Mouse (Mus musculus) urinary bladder, postnatal 14 days (tissue): ENCODE data around the gene Mdc1.
"Not testable (repeated sequence)": the region's sequence is repeated elsewhere in the genome, so short reads cannot be mapped to it uniquely, and the experiment has no call there.

ENCODE experiments used
- DNase-seq: peaks from one replicate; pipeline ENCODE4 v3.0.0; 2021; ENCODE audit warnings: low spot score

The Mdc1 gene

DNA sequence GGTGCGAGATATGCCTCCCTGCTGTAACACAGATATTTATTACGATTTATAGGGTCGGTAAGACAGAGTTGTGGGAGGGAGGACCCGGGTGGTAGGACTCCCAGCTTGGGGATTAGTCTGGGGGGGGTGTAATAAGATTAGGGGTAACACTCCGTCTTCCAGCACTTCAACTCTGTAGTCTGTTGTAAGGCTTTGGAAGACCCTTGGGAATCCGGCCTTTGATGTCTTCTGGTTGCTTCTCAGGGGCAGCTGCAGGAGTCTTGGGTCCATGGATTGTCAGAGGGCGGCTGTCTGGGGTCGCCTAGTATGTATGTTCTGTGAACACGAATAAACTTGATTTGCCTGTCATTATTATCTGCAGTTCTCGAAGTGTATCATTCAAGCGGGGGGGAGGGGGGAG is 18.8 kb upstream of the Mdc1 start:
- DNase-seq, result no peak

DNA sequence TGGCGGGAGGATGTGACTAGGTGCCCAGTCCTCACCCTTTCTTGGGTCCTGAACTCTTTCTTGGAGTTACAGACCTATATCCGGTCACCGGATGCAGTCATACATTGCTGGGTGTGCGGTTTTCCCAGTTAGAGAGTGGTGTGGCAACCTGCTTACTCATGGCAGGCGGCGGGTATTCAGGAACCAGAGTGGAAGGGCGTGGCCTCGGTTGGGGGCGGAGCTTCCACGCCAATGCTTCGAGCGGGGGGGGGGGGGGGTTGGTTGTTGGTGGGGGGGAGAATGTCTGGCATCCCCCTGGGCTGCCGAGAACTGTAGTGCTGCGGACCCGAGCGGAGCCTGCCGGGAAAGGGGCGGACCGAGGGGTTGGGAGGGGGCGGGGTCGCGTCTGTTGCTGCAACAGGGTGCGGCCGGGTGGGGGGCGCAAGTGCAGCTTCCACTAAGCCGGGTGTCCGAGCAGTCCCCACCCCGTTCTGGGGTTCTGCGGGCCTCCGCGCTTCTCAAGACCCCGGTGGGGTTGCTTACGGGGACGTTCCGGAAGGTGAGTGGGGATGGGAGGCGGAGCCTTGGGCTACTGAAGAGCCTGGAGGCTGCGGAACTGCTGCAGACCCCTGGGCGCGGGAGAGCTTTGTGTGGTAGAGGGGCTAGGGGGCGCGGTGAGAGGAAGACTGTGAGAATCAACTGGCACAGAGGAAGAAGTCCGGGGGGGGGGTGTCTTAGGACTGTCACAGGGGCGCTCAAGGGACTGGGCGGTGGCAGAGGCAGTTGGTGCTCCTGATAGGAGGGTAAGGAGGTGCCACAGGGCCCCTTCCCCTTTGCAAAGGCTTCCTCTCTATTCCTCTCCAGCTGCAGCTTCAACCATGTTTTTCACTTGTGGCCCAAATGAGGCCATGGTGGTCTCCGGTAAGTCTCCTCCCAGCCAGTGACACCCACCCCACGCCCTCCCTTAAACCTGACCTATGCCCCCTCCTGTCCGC is 18.1 kb upstream of the Mdc1 start, which contains the start of gene Flot1:
Gene Flot1, plus strand, starts transcription at position 267 of the 974 bp plus-strand sequence.
- DNase-seq, result peak; percentile 91

DNA sequence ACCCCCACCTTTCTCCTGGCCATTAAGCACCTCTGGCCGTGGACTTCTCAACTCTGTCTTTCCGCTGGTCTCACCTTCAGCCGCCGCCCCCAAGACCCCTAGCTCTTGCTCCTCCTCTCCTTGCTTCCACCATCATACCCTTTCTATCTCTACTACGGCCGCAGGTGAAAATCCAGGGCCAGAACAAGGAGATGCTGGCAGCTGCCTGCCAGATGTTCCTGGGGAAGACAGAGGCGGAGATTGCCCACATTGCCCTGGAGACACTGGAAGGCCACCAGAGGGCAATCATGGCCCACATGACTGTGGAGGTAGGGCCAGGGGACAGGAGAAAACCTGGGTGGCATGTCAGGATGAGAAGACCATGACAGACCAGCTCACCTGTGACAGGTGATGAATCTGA is 16.9 kb upstream of the Mdc1 start:
- no peak for DNase-seq

DNA sequence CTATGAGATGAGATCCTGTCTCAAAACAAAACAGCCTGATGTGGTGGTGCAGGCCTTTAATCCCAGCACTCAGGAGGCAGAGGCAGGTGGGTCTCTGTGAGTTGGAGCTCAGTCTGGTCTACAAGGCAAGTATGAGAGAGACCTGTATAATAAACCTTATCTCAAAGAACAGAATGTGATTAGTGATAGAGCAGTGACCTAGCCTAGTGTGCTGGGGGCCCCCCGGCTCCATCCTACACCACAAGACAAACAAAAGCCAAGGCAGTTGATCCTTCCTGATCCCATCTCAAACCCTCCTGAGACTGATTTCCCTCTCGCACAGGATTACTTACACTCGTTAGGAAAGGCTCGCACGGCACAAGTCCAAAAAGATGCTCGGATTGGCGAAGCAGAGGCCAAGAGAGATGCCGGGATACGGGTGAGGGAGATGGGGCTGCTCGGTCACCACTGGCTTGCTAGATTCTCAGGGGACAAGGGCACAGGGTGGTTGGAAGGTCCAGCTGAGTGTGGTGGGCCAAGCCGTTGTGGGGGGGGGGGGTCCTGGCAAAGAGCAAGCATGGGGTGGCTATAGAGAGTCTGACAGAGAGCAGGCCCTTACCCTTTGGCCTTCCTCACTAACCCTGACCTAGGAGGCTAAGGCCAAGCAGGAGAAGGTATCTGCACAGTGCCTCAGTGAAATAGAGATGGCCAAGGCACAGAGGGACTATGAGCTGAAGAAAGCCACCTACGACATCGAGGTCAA is 16.0 kb upstream of the Mdc1 start:
- DNase-seq, result no peak

DNA sequence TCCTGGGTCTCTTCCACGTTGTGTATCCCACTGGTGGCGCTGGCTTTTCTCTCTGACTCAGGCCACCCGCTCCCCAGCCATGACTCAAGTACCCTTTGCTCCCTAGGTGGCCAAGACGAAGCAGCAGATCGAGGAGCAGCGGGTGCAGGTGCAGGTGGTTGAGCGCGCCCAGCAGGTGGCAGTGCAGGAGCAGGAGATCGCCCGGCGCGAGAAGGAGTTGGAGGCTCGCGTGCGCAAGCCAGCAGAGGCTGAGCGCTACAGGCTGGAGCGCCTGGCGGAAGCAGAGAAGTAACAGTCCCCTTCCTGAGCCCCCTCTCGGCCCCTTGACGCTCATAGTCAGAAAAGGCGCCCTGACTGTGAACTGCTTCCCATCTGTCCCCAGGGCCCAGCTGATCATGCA is 11.6 kb upstream of the Mdc1 start:
- DNase-seq, result peak; percentile 88

DNA sequence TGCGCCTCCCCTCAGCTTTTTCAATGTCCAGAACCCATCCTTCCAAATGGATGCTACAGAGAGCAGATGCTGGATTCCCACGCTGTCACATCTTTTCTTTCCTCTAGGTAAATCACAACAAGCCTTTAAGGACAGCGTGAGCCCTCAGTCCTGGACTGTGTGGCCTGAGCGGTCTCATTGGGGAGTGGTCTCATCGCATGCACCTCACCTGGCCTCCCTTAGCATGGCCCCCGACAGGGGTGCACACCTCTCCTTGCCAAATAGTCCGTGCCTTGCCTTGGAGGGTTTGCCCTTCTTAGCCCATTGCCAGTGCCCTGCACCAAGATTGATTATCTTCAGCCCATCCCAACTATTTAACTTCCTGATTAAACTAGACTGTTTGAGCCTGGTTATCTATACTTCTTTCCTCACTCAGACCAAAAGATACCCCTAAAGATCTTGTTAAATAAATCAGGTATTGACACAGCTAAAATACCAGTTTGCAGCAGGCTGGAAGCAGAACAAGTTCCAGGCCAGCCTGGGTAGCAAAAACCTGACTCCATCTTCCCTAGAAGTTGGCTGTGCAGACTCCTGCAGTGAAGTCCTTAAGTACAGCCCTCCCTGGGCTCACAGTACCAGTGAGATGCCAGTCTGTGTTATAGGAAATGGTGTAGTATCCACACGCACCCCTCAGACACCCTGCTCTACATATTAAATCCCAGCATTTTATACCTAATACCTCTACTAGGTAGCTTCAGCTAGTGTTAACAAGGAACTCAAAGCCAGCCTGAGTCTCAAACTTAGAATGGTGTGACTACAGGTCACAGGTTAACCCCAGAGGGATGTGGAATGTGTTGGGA is 8.7 kb upstream of the Mdc1 start:
- no peak for DNase-seq

DNA sequence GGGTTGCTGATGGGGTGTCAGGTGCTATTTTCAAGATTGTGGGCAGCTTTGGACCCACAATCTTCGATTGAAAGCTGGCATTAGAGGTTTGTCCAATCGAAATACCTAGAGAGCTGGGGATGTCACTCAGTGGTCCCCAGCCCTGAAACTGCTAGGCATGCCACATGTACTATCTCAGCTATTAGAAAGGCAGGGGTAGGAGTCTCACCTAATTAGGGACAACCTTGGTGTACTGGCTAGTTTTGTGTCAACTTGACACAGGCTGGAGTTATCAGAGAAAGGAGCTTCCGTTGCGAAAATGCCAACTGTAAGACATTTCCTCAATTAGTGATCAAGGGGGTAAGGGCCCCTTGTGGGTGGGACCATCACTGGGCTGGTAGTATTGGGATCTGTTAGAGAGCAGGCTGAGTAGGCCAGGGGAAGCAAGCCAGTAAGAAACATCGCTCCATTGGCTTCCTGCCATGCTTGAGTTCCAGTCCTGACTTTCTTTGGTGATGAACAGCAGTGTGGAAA is 8.0 kb upstream of the Mdc1 start:
- DNase-seq, result no peak

DNA sequence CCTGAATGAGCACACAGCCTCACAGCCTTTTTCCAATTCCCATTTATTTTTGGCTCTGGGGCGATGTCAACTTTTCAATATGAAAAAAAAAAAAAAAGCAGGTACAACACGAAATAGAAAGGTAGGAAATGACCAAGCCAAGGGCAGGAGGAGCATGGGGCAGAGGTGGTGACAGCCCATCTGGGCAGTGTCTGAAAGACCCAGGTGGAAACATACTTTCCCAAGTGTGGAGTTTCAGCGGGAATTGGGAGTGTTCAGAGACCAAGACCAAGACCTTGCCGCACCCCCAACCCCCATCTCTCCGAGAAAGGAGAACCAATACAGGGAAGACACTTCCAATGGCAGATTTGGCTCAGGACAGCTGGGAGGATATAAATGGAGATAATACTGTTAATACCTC is 7.4 kb upstream of the Mdc1 start:
- no peak for DNase-seq

DNA sequence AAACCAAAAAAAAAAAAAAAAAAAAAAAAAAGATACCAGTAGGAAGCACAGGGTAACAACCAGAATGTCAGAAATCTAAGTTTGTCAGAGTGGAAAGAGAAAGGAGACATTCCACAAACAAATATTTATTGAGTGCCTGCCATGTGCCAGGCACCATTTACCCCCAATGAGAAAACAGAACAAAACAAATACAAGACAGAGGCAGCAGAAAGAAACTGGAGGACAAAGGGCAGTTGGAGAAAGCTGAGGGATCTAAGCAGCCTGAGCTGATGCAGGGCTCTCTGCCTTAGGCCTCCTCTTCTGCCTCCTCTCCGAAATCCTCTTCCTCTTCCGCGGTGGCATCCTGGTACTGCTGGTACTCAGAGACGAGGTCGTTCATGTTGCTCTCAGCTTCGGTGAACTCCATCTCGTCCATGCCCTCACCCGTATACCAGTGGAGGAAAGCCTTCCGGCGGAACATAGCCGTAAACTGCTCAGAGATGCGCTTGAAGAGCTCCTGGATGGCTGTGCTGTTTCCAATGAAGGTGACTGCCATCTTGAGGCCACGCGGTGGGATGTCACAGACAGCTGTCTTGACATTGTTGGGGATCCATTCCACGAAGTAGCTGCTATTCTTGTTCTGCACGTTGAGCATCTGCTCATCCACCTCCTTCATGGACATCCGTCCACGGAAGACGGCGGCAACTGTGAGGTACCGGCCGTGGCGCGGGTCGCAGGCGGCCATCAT is 6.5 kb upstream of the Mdc1 start:
- DNase-seq, result no peak

DNA sequence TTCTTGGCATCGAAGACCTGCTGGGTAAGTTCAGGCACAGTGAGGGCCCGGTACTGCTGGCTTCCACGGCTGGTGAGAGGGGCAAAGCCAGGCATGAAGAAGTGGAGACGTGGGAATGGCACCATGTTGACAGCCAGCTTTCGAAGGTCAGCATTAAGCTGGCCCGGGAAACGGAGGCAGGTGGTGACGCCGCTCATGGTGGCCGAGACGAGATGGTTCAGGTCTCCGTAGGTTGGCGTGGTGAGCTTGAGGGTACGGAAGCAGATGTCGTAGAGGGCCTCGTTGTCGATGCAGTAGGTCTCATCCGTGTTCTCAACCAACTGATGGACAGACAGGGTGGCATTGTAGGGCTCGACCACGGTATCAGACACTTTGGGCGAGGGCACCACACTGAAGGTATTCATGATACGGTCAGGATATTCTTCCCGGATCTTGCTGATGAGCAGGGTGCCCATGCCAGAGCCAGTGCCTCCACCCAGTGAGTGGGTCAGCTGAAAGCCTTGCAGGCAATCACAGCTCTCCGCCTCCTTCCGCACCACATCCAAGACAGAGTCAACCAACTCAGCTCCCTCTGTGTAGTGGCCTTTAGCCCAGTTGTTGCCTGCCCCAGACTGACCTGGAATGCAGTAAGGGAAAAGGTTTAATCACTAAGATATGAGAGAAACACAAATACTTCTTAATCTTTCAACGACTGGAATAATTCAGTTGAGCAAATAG is 5.7 kb upstream of the Mdc1 start:
- no peak for DNase-seq

DNA sequence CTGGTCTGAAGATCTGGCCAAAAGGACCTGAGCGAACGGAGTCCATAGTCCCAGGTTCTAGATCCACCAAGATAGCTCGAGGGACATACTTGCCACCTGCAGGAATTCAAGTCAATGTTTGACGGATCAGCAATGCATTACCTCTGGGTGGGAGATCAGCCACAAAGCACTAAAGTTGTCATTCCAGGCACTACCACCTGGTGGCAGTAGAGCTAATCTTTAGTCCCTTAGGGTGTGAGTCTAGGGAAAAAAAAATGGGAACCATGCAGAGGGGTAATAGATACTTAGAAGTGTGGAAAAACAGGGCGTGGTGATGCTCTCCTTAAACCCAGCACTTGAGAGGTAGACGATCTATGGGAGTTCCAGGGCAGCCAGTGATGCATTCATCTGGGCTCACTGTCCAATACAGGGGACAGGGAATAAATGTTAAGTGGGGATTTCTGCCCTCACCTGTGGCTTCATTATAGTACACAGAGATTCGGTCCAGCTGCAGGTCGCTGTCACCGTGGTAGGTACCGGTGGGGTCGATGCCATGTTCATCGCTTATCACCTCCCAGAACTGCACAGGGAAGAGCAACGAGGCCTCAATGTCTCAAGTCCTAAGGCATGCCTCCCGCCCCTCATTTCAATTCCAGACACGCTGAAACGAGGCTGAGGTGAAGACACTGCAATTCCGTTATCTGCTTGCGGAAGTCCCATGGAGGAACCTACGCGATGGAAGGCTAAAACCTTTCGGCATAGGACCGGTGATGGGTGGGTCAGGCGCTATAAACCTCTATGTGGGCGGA is 4.9 kb upstream of the Mdc1 start:
- peak; percentile 87 for DNase-seq

DNA sequence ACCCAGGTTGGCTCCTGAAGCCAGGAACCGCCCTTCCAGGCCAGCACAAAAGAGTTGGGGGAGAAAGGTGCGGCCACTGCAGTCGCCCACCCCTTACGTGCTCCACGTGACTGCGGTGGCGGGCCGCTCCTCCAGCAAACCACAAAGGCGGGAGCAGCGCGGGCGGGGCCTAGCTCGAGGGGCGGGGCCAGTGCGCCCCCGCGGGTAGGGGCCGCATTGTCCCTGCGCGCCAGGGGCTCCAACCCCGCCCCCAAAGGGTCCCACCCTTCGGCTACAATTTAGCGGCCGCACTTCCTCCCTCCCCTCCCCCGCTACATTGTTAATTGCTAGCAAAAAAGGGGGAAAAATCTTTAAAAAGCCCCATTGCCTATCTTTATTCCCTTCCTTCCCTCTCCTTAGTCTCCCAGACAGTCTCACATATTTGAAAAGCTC is 4.3 kb upstream of the Mdc1 start:
- DNase-seq, result peak; percentile 88

DNA sequence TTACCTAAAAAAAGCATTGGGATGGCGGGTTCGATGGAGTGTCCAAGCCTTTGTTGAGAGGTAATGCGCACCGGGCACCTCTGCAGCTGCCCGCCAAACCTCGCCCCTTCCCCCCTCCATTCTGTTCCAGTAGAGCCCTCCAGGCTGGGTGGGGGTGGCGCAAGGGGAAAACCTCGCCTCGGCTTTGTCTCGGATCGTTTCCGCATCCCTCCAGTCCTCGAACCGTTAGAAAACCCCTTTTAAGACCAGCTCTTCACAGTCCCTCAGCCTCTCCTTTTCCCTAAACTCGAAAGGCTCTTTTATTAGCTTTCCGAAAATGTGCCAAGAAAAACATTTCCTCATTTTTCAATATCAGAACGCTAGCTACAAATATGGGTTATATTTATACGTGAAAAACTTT is 3.8 kb upstream of the Mdc1 start:
- DNase-seq, result peak; percentile 48

DNA sequence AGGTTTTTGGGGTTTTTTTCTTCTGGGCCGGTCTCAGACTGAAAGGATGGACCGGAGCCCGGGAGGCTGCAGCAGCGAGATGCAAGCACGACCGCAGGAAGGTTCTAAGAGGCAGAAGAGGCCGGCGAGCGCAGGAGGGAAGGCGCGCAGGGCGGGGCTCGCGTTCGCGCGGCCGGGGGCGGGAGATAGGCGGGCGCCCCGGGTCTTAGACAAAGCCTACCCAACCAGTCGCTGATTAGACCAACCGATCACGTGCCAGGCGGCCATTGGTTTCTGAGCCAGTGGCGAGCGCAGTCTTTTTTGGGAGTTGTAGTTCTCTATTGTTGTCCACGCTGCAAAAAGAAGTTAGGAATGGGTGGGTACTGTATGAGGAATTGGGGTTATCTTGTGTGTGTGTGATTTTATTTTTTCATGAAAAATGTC is 3.2 kb upstream of the Mdc1 start, which contains the start of gene Tubb5:
Gene Tubb5, minus strand, starts transcription at position 185 of the 423 bp plus-strand sequence.
- DNase-seq, result peak; percentile 97

DNA sequence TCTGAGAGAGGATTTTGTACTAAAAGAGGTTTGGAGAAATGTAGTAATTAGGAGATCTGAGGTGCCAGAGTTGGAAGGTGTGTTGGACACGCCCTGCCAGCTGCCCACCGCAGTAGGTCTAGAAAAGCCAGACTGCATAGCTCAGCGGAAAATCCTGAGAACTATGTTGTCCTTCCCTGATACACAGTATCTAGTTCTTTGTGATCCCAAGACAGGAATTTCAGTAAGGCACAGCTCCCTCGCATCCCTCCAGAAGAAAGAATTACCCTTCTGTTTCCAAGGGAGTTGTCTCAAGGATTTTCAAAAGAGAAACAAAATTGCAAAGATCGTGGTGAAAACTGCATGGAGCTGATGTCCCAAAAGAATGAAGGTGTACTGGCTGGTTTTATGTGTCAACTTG is 2.7 kb upstream of the Mdc1 start:
- no peak for DNase-seq

DNA sequence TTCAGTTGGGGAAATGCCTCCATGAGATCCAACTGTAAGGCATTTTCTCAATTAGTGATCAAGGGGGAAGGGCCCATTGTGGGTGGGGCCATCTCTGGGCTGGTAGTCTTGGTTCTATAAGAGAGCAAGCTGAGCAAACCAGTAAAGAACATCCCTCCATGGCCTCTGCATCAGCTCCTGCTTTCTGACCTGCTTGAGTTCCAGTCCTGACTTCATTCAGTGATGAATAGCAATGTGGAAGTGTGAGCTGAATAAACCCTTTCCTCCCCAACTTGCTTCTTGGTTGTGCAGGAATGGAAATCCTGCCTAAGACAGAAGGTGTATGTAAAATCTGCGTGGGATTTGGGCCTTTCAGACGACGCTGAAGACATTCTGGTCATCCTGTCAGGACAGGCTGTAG is 2.3 kb upstream of the Mdc1 start:
- not testable (repeated sequence) for DNase-seq

DNA sequence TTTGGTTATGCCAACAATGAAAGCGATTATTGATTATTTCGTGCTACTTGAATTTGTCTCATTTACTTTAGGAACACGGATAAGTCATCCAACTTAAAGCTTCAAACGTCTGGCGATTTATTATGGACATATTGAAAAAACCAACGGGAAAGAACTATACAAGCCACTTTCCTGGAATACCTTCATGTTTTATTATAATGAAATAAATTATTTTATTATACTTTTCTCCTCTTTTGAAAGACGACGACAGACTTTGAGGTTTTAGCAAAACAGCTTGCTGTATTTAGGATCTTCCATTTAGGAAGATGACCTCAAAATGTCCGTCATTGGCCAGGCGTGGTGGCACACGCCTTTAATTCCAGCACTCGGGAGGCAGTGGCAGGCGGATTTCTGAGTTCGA is 754 bp upstream of the Mdc1 start:
- DNase-seq, result no peak

DNA sequence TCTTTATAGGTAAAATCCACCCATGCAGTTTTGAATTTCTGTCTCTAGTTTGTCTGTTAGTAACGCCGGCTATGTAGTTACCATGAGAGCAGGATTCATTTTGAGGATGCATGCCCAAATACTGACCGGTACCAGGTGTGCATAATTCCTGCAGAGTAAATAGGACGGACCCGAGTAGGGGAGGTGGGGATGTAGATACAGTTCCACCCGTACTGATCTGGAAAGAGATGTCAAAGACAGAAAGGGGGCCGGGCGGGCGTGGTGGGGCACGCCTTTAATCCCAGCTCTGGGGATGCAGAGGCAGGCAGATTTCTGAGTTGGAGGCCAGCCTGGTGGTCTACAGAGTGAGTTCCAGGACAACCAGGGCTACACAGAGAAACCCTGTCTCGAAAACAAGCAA is 691 bp downstream of the Mdc1 start:
- DNase-seq, result no peak

DNA sequence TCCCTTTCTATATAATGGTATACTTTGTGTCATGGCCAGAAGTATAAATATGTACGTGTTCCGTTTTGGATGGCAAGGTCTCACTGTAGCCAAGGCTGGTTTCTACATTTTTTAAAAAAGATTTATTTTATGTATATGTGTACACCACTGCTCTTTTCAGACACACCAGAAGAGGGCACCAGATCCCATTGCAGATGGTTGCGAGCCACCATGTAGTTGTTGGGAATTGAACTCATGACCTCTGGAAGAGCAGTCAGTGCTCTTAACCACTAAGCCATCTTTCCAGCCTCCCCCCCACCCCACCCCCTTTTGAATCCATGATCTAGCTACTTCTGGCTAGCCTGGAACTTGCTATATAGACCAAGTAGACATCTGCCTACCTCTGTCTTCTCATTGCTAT is 2.2 kb downstream of the Mdc1 start:
- DNase-seq, result no peak

DNA sequence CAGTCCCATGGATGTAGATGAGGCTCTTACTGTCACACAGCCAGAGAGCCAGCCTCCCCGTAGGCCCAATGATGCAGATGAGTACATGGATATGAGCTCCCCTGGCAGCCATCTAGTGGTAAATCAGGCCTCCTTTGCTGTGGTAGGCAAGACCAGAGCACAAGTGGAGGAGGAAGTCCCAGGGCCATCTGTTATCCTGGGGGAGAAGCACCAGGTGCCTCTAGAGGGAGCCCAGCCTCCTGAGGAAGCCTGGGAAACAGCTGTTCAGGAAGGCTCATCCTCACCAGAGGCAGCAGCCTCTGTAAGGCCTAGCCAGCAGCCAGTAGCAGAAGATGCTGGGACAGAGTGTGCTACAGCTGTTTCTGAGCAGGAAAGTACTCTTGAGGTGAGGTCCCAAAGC is 6.8 kb downstream of the Mdc1 start:
- DNase-seq, result no peak
